Mouse (Mus musculus): ENCODE measurements around the gene Prmt3. TPM values are rescaled to one million over a fixed set of nuclear protein-coding genes. Genes with fewer than 3 reads are reported as not detected.

Prmt3 gene
- polyA plus RNA-seq, 1 experiment: 9.0 TPM

- DNase-seq (ENCODE audit: low read depth, low spot score): no peak
- 67% methylated on average over 12 of the region's 12 CpGs for WGBS
These were observed 8.7 kb downstream of the Prmt3 start for GRCm38 (mm10) chr7:49786618-49787382.

GRCm38 (mm10) chr7:49787383-49787645, 9.2 kb downstream of the Prmt3 start:
- DNase-seq (ENCODE audit: low read depth, low spot score): no peak
- WGBS: 94% methylated on average over 3 of the region's 3 CpGs

GRCm38 (mm10) chr7:49794304-49794703, 16.2 kb downstream of the Prmt3 start:
- 71% methylated on average over 2 of the region's 2 CpGs for WGBS

GRCm38 (mm10) chr7:49797171-49797570, 19.0 kb downstream of the Prmt3 start:
- DNase-seq (ENCODE audit: low read depth, low spot score): no peak
- 23% methylated on average over 1 of the region's 1 CpGs for WGBS

More at GRCm38 (mm10) chr7:49794304-49794703, 16.2 kb downstream of the Prmt3 start:
- no peak for DNase-seq (ENCODE audit: low read depth, low spot score)

- DNase-seq (ENCODE audit: low read depth, low spot score): no peak
These were observed 25.4 kb downstream of the Prmt3 start for GRCm38 (mm10) chr7:49803511-49803910.

GRCm38 (mm10) chr7:49804638-49805165, 26.6 kb downstream of the Prmt3 start:
- 48% methylated on average over 5 of the region's 5 CpGs for WGBS
- DNase-seq (ENCODE audit: low read depth, low spot score): no peak

More at GRCm38 (mm10) chr7:49803511-49803910, 25.4 kb downstream of the Prmt3 start:
- 87% methylated on average over 6 of the region's 6 CpGs for WGBS

GRCm38 (mm10) chr7:49805618-49806017, 27.5 kb downstream of the Prmt3 start:
- DNase-seq (ENCODE audit: low read depth, low spot score): no peak
- WGBS: 50% methylated on average over 3 of the region's 3 CpGs

GRCm38 (mm10) chr7:49807093-49807682, 29.0 kb downstream of the Prmt3 start:
- 55% methylated on average over 9 of the region's 9 CpGs for WGBS
- peak; percentile 2 for DNase-seq (ENCODE audit: low read depth, low spot score)

GRCm38 (mm10) chr7:49807846-49808622, 29.9 kb downstream of the Prmt3 start:
- DNase-seq (ENCODE audit: low read depth, low spot score): no peak
- WGBS: 92% methylated on average over 17 of the region's 17 CpGs

- no peak for DNase-seq (ENCODE audit: low read depth, low spot score)
- WGBS: 88% methylated on average over 6 of the region's 6 CpGs
These were observed 31.0 kb downstream of the Prmt3 start for GRCm38 (mm10) chr7:49809100-49809499.

- 62% methylated on average over 3 of the region's 3 CpGs for WGBS
- DNase-seq (ENCODE audit: low read depth, low spot score): no peak
These were observed 31.4 kb downstream of the Prmt3 start for GRCm38 (mm10) chr7:49809562-49809961.

- WGBS: 46% methylated on average over 4 of the region's 4 CpGs
These were observed 33.2 kb downstream of the Prmt3 start for GRCm38 (mm10) chr7:49811346-49811745.

GRCm38 (mm10) chr7:49819393-49819792, 41.2 kb downstream of the Prmt3 start:
- WGBS: 85% methylated on average over 4 of the region's 4 CpGs

More at GRCm38 (mm10) chr7:49811346-49811745, 33.2 kb downstream of the Prmt3 start:
- no peak for DNase-seq (ENCODE audit: low read depth, low spot score)

GRCm38 (mm10) chr7:49821370-49821769, 43.2 kb downstream of the Prmt3 start:
- no peak for DNase-seq (ENCODE audit: low read depth, low spot score)
- 75% methylated on average over 1 of the region's 1 CpGs for WGBS

More at GRCm38 (mm10) chr7:49819393-49819792, 41.2 kb downstream of the Prmt3 start:
- DNase-seq (ENCODE audit: low read depth, low spot score): no peak

- DNase-seq (ENCODE audit: low read depth, low spot score): no peak
- WGBS: 65% methylated on average over 2 of the region's 2 CpGs
These were observed 43.9 kb downstream of the Prmt3 start for GRCm38 (mm10) chr7:49822028-49822427.

- WGBS: 94% methylated on average over 4 of the region's 4 CpGs
- DNase-seq (ENCODE audit: low read depth, low spot score): no peak
These were observed 45.4 kb downstream of the Prmt3 start for GRCm38 (mm10) chr7:49823595-49823994.

GRCm38 (mm10) chr7:49824043-49824442, 45.9 kb downstream of the Prmt3 start:
- DNase-seq (ENCODE audit: low read depth, low spot score): no peak
- 92% methylated on average over 6 of the region's 6 CpGs for WGBS

GRCm38 (mm10) chr7:49824581-49824980, 46.4 kb downstream of the Prmt3 start:
- WGBS: 87% methylated on average over 2 of the region's 2 CpGs

GRCm38 (mm10) chr7:49825492-49825891, 47.3 kb downstream of the Prmt3 start:
- 87% methylated on average over 3 of the region's 3 CpGs for WGBS
- no peak for DNase-seq (ENCODE audit: low read depth, low spot score)

More at GRCm38 (mm10) chr7:49824581-49824980, 46.4 kb downstream of the Prmt3 start:
- DNase-seq (ENCODE audit: low read depth, low spot score): no peak

GRCm38 (mm10) chr7:49827920-49828319, 49.8 kb downstream of the Prmt3 start:
- WGBS: 93% methylated on average over 1 of the region's 1 CpGs
- no peak for DNase-seq (ENCODE audit: low read depth, low spot score)

Measured in large intestine, adult 2 months (tissue).